Mouse (Mus musculus) kidney, postnatal 14 days (tissue): ENCODE results near the gene Ebf3.

ENCODE experiments used
- DNase-seq: peaks from one replicate; pipeline ENCODE4 v3.0.0; 2022; ENCODE audit warnings: mixed read lengths

Gene Ebf3

DNA sequence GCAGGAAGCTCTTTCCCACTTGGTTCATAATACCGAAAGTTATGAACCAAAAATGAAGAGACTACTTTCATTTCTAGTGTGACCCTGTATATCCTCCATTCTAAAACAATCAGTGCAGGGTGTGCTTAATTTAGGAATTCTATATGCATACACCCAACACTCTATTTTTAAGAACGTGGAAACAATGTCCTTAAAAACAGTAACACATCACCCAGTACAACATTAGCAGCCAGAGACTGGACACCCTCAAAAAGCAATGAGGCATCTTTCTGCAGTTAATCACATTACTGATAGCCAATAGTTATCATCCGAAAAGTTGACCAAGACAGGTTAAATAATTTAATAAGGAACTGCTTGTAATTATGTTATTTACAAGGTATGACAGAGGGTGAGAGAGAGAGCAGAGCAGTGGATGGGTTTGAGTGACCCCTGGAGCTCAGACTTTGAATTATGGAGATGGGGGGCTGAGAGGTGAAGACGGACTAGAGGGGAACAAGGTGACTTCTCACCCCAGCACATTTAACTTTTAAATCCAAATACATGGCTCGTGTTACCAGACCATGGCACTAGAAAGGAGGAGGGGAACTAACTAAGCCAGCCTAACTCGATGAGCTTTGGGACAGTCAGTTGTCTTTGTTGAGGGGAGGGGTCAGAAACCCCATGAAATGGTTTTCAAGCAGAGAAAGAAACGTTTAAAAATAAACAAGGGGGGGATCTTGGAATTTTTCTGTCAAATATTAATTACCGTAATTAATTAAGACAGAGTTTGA, 2.7 kb downstream of the Ebf3 start:
- DNase-seq: no peak

GRCm38 (mm10) chr7:137310876-137311275, 3.4 kb downstream of the Ebf3 start:
- no peak for DNase-seq

DNA sequence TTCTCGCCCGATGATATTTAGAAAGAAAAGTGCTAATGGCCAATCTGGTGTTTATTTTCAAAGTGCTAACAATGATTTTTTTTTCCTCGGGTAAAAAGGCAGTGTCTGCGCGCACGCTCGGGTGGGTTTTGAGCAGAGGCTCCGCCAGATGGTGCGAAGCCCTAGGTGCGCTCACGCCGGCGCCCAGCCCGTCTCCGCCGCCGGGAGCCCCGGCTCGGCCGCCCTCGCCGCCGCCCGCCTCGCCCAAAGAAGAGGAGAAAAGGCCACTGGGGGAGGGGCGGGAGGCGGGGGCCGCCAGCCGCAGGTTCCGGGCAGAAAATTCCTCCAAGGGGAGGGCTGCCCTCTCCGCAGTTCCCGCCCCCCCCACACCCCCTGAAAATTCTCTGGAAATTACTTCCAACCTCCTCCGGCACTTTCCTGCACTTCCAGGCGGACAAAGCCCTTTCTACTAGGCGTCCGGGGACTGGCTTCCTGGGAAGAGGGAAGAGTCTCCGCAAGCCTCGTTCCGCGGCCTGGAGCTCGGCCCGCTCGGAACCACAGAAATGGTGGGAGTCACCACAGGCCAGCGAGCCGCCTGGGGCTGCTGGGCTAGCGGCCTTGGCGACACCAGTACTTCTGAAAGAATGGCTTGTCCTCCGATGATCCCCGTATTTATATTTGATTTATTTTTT, 4.0 kb downstream of the Ebf3 start:
- no peak for DNase-seq

- no peak for DNase-seq
These were observed 4.9 kb downstream of the Ebf3 start for GRCm38 (mm10) chr7:137309071-137310066.

GRCm38 (mm10) chr7:137308061-137309060, 5.9 kb downstream of the Ebf3 start:
- no peak for DNase-seq

GRCm38 (mm10) chr7:137307131-137307530, 7.1 kb downstream of the Ebf3 start:
- DNase-seq: no peak

- DNase-seq: no peak
These were observed 8.1 kb downstream of the Ebf3 start for GRCm38 (mm10) chr7:137306127-137306526.

DNA sequence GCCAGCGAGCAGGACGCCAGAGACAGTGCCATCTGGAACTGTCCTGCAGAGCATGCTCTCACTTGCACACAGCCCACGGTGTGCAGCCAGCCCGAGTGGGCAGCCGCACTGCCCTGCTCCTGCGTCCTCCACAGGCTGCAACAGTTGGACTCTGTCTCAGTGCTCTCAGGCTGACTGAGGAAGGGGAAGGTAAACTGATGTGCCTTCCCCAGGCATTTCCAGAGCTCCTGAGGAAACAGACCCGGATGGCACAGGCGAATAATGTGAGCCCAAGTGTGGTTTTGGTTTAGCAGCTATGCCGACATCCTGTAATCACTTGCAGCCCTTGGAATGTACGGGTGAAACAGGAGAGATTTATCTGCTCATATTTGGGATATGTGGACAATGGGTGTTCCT, 10.5 kb downstream of the Ebf3 start:
- DNase-seq: no peak

- no peak for DNase-seq
These were observed 11.1 kb downstream of the Ebf3 start for GRCm38 (mm10) chr7:137302961-137303775.

GRCm38 (mm10) chr7:137302161-137302560, 12.1 kb downstream of the Ebf3 start:
- no peak for DNase-seq

DNA sequence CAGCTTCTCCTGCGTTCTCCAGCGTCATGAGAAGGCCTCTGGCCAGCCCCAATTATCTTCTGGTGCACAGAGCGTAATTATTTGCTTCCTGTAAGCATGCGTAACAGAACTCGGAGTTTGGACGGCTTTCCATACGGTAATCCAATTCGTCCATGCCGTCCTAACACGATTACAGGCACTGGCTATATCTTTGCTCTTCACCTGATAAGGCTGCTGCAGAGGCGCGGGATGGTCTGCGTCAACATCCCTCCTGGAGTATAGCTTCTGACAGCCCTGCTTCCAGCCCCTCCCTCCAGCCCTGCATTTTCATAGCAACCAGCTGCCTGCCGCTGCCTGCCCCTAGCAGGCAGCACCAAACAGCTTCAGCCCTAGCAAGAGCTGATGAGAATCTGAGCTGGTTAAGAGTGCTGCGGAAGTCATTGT, 12.9 kb downstream of the Ebf3 start:
- no peak for DNase-seq

DNA sequence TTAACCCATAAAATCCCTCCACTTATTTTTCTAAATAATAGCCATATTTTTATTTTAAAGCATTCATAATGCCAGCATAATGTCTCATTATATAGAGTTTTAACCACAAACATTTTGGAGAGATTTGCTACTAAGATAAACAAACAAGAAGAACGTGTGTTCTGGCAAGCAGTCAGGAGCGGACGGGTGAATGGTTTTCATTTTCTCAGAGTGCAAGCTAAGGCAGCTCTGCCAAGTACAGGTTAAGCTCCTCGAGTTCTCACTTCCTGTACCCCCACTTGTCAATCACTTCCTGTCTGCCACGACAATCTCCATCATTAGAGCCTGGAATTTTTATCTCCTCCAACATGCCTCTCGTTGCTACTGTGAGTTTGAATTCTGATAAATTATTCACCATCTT, 13.4 kb downstream of the Ebf3 start:
- DNase-seq: no peak

DNA sequence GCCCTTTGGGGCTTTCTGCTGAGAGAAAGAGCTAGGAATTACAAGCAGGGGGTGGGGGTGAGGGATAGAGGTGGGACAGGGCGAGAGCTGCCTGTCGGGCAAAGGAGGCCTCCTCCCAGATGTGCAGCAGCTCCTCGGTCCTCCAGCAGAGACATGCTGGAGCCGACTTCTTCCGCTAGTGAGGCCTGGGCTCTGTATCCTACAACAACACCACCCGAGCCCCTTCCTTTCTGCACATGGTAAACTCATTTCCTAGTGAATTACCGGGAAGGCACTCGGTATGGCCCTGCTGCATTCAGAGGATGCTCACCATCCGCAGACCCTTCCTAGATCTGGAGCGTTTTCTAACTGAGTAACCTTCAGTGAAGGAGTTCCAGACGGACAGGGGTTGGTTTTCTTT, 14.1 kb downstream of the Ebf3 start:
- no peak for DNase-seq

GRCm38 (mm10) chr7:137297594-137298381, 16.5 kb downstream of the Ebf3 start:
- DNase-seq: no peak

DNA sequence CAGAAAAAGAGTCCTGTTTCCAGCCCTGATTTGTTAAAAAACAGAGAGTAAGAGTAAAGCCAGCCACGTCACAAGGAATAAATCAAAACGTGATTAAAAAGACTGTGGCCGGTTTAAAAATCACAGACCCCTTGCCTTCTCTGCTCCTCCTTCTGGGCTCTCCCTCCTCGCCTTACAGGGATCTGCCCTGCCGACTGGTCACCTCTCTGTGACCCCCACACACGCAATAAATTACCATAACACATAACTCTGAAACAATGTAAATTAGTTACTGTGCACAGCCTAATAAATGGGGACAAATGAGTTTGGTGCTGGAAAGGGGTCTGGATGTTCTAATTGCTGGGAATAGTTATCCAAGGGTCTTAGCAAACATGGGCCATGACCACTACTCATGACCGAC, 17.1 kb downstream of the Ebf3 start:
- no peak for DNase-seq

- DNase-seq: no peak
These were observed 18.6 kb downstream of the Ebf3 start for GRCm38 (mm10) chr7:137295612-137296011.

- DNase-seq: no peak
These were observed 19.8 kb downstream of the Ebf3 start for GRCm38 (mm10) chr7:137294446-137294845.

DNA sequence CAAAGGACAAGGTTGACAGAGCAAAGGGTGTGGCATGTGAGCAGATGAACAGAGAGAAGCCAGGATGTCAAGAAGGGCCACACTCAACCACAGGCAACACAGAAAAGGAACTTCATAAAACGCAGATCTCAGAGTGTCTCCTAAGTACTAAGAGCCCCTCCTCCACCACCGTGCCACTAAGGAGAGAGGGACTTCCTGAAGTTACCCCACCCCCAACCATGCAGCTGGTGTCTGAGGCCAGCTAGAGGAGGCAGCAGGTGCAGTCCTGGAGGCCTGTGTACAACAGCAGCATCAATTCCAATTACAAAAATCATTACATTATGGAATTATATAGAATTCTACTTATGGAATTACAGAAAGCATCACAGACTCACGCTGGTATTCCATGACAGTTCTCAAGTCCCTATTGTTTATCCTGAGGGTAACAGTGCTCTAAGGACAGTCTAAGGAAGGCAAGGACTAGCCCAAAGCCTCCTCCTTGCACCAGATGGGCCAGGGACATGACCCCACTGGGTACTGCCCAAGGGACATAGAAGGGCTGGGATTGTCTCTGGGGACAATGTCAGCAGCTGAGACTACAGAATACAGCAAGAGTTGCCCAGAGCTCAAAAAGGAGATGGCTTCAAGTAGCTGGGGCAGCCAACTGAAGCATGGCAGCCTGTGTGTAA, 24.8 kb downstream of the Ebf3 start:
- DNase-seq: no peak

DNA sequence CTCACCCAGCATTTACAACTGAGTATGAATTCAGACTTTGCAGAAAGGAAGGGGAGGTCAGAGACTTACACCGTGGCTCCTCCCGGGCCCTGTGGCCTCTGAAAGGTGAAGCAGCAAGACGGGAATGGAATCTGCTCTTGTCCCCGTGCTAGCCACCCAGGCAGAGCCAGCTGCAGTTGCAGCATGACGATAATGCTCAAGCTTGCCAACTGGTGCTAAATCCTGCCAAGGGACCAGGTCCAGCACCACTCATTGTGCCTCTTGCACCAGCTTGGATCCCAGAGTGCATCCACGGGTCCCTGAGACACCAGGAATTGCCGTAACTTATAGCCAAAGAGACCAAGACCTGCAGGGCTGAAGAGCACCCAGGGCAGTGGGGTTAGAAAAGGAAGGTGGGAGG, 36.1 kb downstream of the Ebf3 start:
- no peak for DNase-seq

DNA sequence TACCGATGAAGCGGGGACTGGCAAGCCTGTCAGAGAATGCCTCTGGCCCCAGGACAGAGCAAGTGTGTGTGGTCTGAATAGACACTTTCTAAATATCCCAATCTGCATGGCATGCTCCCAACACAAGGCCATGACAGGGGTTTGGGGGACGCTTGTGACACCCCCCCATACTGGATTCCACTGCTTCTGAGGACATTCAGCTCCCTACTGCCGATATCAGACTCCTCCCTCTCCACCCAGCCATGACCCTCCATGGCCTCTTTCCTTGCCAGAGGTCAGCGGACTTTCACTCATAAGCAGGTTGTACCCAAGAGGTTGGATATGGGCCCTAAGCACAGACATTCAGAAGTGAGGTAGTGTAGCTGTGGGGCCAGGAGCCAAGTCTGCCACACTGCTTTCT, 36.5 kb downstream of the Ebf3 start:
- DNase-seq: no peak
